Mouse (Mus musculus) megakaryocyte, embryonic 14.5 days (primary cell): ENCODE results near the gene Lrig2.

Experiments
- FLI1 ChIP-seq: IDR thresholded peaks from 2 replicates; pipeline ENCODE4 v1.6.1; 2012; ENCODE audit warnings: low read length, inconsistent platforms, mixed read lengths
- GATA1 ChIP-seq: IDR thresholded peaks from 3 replicates; pipeline ENCODE4 v1.6.1; 2012; ENCODE audit warnings: mixed read lengths, low read length, inconsistent platforms, borderline replicate concordance

DNA sequence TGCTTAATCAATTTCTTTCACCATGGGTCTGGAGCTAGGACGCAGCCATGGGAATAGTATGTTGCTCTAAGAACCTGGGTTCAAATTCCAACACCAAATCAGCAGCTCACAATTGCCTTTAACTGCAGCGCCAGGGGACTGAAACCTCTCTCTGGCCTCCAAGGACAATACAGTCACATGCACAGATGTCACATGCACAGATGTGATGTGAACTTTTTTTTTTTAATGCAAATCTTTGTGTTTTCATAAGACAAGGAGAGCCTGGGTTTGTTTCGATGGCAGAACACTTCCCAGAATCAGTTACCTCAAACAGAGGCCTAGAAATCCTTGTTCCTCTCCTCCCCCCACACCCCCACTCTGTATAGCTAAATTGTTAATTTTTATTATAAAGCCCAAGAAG, 133.5 kb downstream of the Lrig2 start:
- no peak for TF ChIP-seq GATA1
- TF ChIP-seq FLI1 = no peak
